Mouse (Mus musculus): ENCODE results near the gene Ncapg2. TPM values are rescaled to one million over a fixed set of nuclear protein-coding genes. Genes with fewer than 3 reads are reported as not detected.

The Ncapg2 gene
- polyA plus RNA-seq, 1 experiment from 2014 or later, result 56.1 TPM

- Histone ChIP-seq H3K4me2 (no peak overlapping the region), H3K27ac (ENCODE audit: low read depth, low read length) (no peak overlapping the region), H3K4me3 (ENCODE audit: low read depth, low read length) (no peak overlapping the region), H3K27me3 (replicated peaks; ENCODE audit: control insufficient read depth, insufficient read depth, low read length) (no peaks in the 10 kb centered on the region), H3K36me3 (ENCODE audit: control insufficient read depth, insufficient read depth, low read length) (peaks cover 44% of the 10 kb centered on the region), H3K9ac (ENCODE audit: low read depth, low read length) (no peak overlapping the region), H3K9me3 (ENCODE audit: control insufficient read depth, low read length) (no peaks in the 10 kb centered on the region), H3K4me1 (replicated peaks; ENCODE audit: control insufficient read depth, insufficient read depth, low read length) (no peaks in the 10 kb centered on the region)
- no peak for DNase-seq (ENCODE audit: low spot score)
- no peak for ATAC-seq (replicated peaks; ENCODE audit: low FRiP score)
- WGBS, result 90% methylated on average over 2 of the region's 2 CpGs
These were observed 20.2 kb downstream of the Ncapg2 start for GRCm38 (mm10) chr12:116425392-116425791.

DNA sequence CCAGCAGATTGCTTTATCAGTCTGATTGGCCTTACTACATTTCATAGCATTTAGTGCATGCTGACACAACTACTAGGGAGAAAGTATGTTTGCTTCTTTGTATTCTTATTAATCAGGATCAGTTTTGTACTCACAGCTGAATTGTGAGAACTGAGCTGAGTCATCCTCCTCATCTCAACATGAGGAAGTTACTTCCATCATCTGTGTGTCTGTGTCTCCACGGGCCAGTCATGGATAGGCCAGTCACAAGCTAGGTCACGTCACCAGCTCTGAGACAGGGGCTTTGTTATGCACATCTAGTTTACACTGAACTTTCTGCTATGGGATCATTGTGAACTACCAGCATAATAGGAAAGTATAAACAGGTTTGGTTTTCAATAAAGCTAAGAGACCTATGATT, 28.5 kb downstream of the Ncapg2 start:
- Histone ChIP-seq H3K27me3 (replicated peaks; ENCODE audit: control insufficient read depth, insufficient read depth, low read length) (no peaks in the 10 kb centered on the region), H3K27ac (ENCODE audit: low read depth, low read length) (no peak overlapping the region), H3K36me3 (ENCODE audit: control insufficient read depth, insufficient read depth, low read length) (peaks cover 27% of the 10 kb centered on the region), H3K4me2 (no peak overlapping the region), H3K4me3 (ENCODE audit: low read depth, low read length) (no peak overlapping the region), H3K4me1 (replicated peaks; ENCODE audit: control insufficient read depth, insufficient read depth, low read length) (no peaks in the 10 kb centered on the region), H3K9ac (ENCODE audit: low read depth, low read length) (no peak overlapping the region), H3K9me3 (ENCODE audit: control insufficient read depth, low read length) (no peaks in the 10 kb centered on the region)
- ATAC-seq (replicated peaks; ENCODE audit: low FRiP score), result no peak
- DNase-seq (ENCODE audit: low spot score), result no peak
- 73% methylated on average over 2 of the region's 2 CpGs for whole genome bisulfite sequencing

DNA sequence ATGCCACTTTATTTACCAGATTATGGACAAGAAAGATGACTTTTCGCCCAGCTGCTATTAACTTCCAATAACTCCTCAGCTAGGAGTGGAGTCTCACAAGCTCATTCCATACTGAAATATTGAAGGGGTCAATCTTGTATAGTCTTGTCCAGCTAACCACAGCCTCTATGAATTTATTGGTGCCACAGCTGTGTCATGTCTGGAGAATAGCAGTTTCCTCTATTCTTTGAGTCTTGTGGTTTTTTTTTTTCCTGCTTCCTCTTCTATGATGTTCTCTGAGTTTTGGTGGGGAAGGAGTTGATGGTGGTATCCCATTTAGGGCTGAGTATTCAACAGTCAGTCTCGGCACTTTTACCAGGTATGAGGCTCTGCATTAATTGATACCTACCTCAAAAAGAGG, 30.0 kb downstream of the Ncapg2 start:
- Histone ChIP-seq H3K4me2 (no peak overlapping the region), H3K4me1 (replicated peaks; ENCODE audit: control insufficient read depth, insufficient read depth, low read length) (no peaks in the 10 kb centered on the region), H3K9me3 (ENCODE audit: control insufficient read depth, low read length) (no peaks in the 10 kb centered on the region), H3K36me3 (ENCODE audit: control insufficient read depth, insufficient read depth, low read length) (peaks cover 23% of the 10 kb centered on the region), H3K27me3 (replicated peaks; ENCODE audit: control insufficient read depth, insufficient read depth, low read length) (no peaks in the 10 kb centered on the region), H3K9ac (ENCODE audit: low read depth, low read length) (no peak overlapping the region), H3K4me3 (ENCODE audit: low read depth, low read length) (no peak overlapping the region), H3K27ac (ENCODE audit: low read depth, low read length) (no peak overlapping the region)
- WGBS, result 75% methylated on average over 2 of the region's 2 CpGs
- DNase-seq (ENCODE audit: low spot score) (no peak), ATAC-seq (replicated peaks; ENCODE audit: low FRiP score) (no peak)

DNA sequence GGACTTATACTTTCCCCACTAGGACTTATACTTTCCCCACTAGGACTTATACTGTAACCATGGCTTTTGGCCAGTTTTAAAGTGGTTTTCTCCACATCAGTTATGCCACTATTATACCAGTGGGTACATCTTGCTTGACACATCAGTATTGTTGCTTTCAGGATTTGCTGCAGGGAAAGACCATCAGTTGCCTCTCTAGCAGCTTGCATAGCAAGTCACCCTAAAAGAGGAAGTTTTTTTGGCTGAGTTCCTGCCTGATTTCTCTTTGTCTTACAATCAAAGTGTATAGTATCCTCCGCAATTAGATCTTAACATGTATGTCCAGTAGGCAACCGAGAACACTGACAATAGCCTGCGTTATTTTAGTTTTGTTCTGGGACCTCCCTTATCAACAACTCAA, 30.9 kb downstream of the Ncapg2 start:
- H3K4me3 ChIP-seq (ENCODE audit: low read depth, low read length), result no peak overlapping the region
- no peak overlapping the region for H3K9ac ChIP-seq (ENCODE audit: low read depth, low read length)
- no peaks in the 10 kb centered on the region for H3K9me3 ChIP-seq (ENCODE audit: control insufficient read depth, low read length)
- 86% methylated on average over 3 of the region's 3 CpGs for WGBS
- no peak for DNase-seq (ENCODE audit: low spot score)
- no peaks in the 10 kb centered on the region for H3K4me1 ChIP-seq (replicated peaks; ENCODE audit: control insufficient read depth, insufficient read depth, low read length)
- no peak for ATAC-seq (replicated peaks; ENCODE audit: low FRiP score)
- H3K27me3 ChIP-seq (replicated peaks; ENCODE audit: control insufficient read depth, insufficient read depth, low read length), result no peaks in the 10 kb centered on the region
- no peak overlapping the region for H3K27ac ChIP-seq (ENCODE audit: low read depth, low read length)
- peaks cover 23% of the 10 kb centered on the region for H3K36me3 ChIP-seq (ENCODE audit: control insufficient read depth, insufficient read depth, low read length)
- no peak overlapping the region for H3K4me2 ChIP-seq

DNA sequence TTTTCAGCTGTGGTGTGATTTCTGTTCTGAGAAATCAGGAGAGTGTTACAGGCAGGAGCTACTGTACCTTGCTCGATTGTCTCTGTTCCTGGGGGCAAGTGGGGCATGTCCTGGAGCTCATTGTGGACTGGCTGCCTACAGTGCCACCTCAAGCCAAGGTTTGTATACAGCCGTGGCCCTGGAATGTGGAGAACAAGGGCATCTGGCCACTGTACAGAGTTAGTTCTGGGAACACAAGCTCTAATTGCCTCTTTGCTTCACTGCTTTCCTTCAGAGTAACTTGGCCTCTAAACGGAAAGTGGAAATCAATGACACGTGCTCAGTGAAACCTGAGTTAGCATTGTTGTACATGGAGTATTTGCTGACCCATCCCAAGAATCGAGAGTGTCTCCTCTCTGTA, 33.4 kb downstream of the Ncapg2 start:
- no peak overlapping the region for H3K4me3 ChIP-seq (ENCODE audit: low read depth, low read length)
- no peaks in the 10 kb centered on the region for H3K4me1 ChIP-seq (replicated peaks; ENCODE audit: control insufficient read depth, insufficient read depth, low read length)
- H3K36me3 ChIP-seq (ENCODE audit: control insufficient read depth, insufficient read depth, low read length), result peaks cover 26% of the 10 kb centered on the region
- ATAC-seq (replicated peaks; ENCODE audit: low FRiP score), result no peak
- H3K9ac ChIP-seq (ENCODE audit: low read depth, low read length), result no peak overlapping the region
- DNase-seq (ENCODE audit: low spot score), result no peak
- H3K27ac ChIP-seq (ENCODE audit: low read depth, low read length), result no peak overlapping the region
- H3K27me3 ChIP-seq (replicated peaks; ENCODE audit: control insufficient read depth, insufficient read depth, low read length), result no peaks in the 10 kb centered on the region
- 86% methylated on average over 5 of the region's 5 CpGs for WGBS
- no peaks in the 10 kb centered on the region for H3K9me3 ChIP-seq (ENCODE audit: control insufficient read depth, low read length)
- no peak overlapping the region for H3K4me2 ChIP-seq

GRCm38 (mm10) chr12:116442184-116442583, 37.0 kb downstream of the Ncapg2 start:
- Histone ChIP-seq H3K9ac (ENCODE audit: low read depth, low read length) (no peak overlapping the region), H3K27me3 (replicated peaks; ENCODE audit: control insufficient read depth, insufficient read depth, low read length) (no peaks in the 10 kb centered on the region), H3K4me3 (ENCODE audit: low read depth, low read length) (no peak overlapping the region), H3K36me3 (ENCODE audit: control insufficient read depth, insufficient read depth, low read length) (peaks cover 30% of the 10 kb centered on the region), H3K4me1 (replicated peaks; ENCODE audit: control insufficient read depth, insufficient read depth, low read length) (no peaks in the 10 kb centered on the region), H3K27ac (ENCODE audit: low read depth, low read length) (no peak overlapping the region), H3K4me2 (no peak overlapping the region), H3K9me3 (ENCODE audit: control insufficient read depth, low read length) (no peaks in the 10 kb centered on the region)
- ATAC-seq (replicated peaks; ENCODE audit: low FRiP score) (peak; percentile 48), DNase-seq (ENCODE audit: low spot score) (no peak)
- 47% methylated on average over 3 of the region's 3 CpGs for WGBS

- 92% methylated on average over 2 of the region's 2 CpGs for WGBS
- Histone ChIP-seq H3K27ac (ENCODE audit: low read depth, low read length) (no peak overlapping the region), H3K27me3 (replicated peaks; ENCODE audit: control insufficient read depth, insufficient read depth, low read length) (no peaks in the 10 kb centered on the region), H3K9me3 (ENCODE audit: control insufficient read depth, low read length) (no peaks in the 10 kb centered on the region), H3K4me3 (ENCODE audit: low read depth, low read length) (no peak overlapping the region), H3K36me3 (ENCODE audit: control insufficient read depth, insufficient read depth, low read length) (peaks cover 21% of the 10 kb centered on the region; the same call in 1 of the 2 replicates), H3K9ac (ENCODE audit: low read depth, low read length) (no peak overlapping the region), H3K4me2 (no peak overlapping the region), H3K4me1 (replicated peaks; ENCODE audit: control insufficient read depth, insufficient read depth, low read length) (no peaks in the 10 kb centered on the region)
- ATAC-seq (replicated peaks; ENCODE audit: low FRiP score) (0 out of 2 replicates have a peak, but pooled peaks have one; percentile 43), DNase-seq (ENCODE audit: low spot score) (no peak)
These were observed 44.3 kb downstream of the Ncapg2 start for GRCm38 (mm10) chr12:116449536-116449935.

- H3K27ac ChIP-seq (ENCODE audit: low read depth, low read length), result no peak overlapping the region
- no peak overlapping the region for H3K9ac ChIP-seq (ENCODE audit: low read depth, low read length)
- no peaks in the 10 kb centered on the region for H3K27me3 ChIP-seq (replicated peaks; ENCODE audit: control insufficient read depth, insufficient read depth, low read length)
- ATAC-seq (replicated peaks; ENCODE audit: low FRiP score), result no peak
- 96% methylated on average over 6 of the region's 6 CpGs for WGBS
- no peaks in the 10 kb centered on the region for H3K9me3 ChIP-seq (ENCODE audit: control insufficient read depth, low read length)
- H3K4me3 ChIP-seq (ENCODE audit: low read depth, low read length), result no peak overlapping the region
- peaks cover 8% of the 10 kb centered on the region for H3K36me3 ChIP-seq (ENCODE audit: control insufficient read depth, insufficient read depth, low read length)
- no peaks in the 10 kb centered on the region for H3K4me1 ChIP-seq (replicated peaks; ENCODE audit: control insufficient read depth, insufficient read depth, low read length)
- no peak for DNase-seq (ENCODE audit: low spot score)
- no peak overlapping the region for H3K4me2 ChIP-seq
These were observed 55.3 kb downstream of the Ncapg2 start for GRCm38 (mm10) chr12:116460379-116461065.

- Histone ChIP-seq H3K4me1 (replicated peaks; ENCODE audit: control insufficient read depth, insufficient read depth, low read length) (no peaks in the 10 kb centered on the region), H3K4me2 (no peak overlapping the region), H3K27me3 (replicated peaks; ENCODE audit: control insufficient read depth, insufficient read depth, low read length) (no peaks in the 10 kb centered on the region), H3K27ac (ENCODE audit: low read depth, low read length) (no peak overlapping the region), H3K9me3 (ENCODE audit: control insufficient read depth, low read length) (no peaks in the 10 kb centered on the region), H3K9ac (ENCODE audit: low read depth, low read length) (no peak overlapping the region), H3K4me3 (ENCODE audit: low read depth, low read length) (no peak overlapping the region), H3K36me3 (ENCODE audit: control insufficient read depth, insufficient read depth, low read length) (0 out of 2 replicates have a peak, but pooled peaks cover 2% of the 10 kb centered on the region)
- DNase-seq (ENCODE audit: low spot score), result no peak
- ATAC-seq (replicated peaks; ENCODE audit: low FRiP score), result peak; percentile 32
- WGBS, result 75% methylated on average over 5 of the region's 5 CpGs
These were observed 61.8 kb downstream of the Ncapg2 start for GRCm38 (mm10) chr12:116467030-116467429.
